Mouse (Mus musculus): ENCODE data around the gene Rprm. TPM values are rescaled to one million over a fixed set of nuclear protein-coding genes. Genes with fewer than 3 reads are reported as not detected.
A peak's percentile ranks its signal among the peaks of the same experiment; 100 is the strongest.

Rprm gene
- polyA plus RNA-seq (2016; fragmentation: Nextera tagmentation; extraction: Ambion mirVana), result 91.2 and 100 TPM in 2 replicates

DNA sequence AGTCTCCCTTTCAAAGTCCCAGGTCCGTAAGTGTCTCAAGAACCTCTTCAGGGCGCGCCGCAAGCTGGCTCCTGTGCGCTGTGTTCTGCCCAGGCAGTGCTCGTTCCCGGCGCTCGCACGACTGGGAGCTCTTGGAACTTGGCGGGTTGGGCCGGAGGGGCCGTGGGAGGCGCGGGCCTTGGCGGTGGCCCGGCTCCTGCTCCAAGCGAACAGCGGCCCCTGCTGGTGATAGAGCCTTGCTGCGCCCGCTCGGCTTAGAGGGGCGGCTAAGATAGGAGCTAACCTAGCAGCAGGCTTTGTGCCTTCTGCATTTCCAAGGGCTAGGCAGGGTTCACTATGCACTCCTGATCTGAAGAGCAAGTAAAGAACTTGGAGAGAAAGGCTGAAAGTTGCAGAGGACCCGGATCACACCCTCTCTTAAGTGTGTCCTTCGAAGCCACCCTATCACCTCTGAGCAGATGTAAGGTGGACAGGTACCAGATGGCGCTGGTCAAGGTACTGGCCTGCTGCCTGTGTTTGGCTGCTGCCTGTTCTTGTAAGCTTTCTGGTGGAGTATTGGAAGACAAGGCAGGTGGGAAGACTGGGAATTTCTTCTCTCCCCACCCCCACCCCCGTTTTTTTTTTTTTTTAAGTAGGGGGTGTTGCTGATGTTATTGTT, at the start of gene Rprm:
Gene Rprm (minus strand): TSS at position 123 of the 658 bp plus-strand sequence.
- peak within 1 kb of the TSS; percentile 55 for H3K4me3 ChIP-seq
- H3K36me3 ChIP-seq, result no peaks in the 10 kb centered on the region
- peak within 1 kb of the TSS; percentile 59 for H3K9ac ChIP-seq
- H3K9me3 ChIP-seq (replicated peaks), result no peaks in the 10 kb centered on the region
- 3% methylated on average over 27 of the region's 27 CpGs for WGBS
- H3K4me1 ChIP-seq, result peaks cover 7% of the 10 kb centered on the region
- H3K4me2 ChIP-seq (replicated peaks), result peak within 1 kb of the TSS; percentile 84
- no peaks in the 10 kb centered on the region; the same call in 1 of the 2 replicates for H3K27me3 ChIP-seq
- H3K27ac ChIP-seq, result peak within 1 kb of the TSS; percentile 88
- ATAC-seq (ENCODE audit: low FRiP score), result peak; percentile 90

DNA sequence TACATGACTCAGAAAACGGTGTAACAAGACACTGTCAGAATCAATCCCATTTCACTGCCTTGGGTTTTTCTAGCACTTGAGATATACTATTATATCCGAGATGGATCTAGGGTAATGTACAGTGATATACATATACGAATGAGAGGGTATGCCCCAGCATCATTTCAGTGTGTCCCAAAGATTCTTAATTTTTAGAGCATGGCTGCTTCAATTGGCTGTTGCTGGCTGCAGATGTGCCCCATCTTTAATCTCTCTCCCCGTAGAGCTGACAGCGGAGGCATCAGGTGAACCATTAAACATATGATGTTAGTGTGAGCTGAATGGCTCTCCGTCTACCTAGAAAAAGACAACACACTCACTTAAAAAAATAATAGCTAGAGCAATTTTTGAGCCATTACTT, 34.0 kb upstream of the Rprm start:
- peak; percentile 63 for ATAC-seq (ENCODE audit: low FRiP score)

DNA sequence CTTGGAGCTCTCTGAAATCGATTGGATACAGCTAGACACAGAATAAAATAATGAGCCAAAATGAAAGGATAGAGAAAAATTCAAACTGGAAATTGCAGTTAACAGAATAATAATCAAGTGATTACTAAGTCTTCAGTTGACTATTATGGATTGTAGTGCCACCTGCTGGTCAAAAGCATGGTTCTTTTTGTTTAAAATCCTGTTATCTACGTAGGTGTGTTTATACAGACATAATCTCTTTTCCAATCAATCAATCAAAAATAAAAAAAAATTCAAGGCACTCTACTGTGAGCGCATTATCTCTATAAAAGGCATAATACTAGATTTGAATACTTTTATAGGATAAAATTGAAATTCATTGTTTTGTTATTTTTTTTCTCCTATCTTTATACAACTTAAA, 33.5 kb upstream of the Rprm start:
- Histone ChIP-seq H3K4me2 (replicated peaks) (no peak overlapping the region), H3K9ac (no peak overlapping the region), H3K4me3 (no peak overlapping the region), H3K27me3 (no peaks in the 10 kb centered on the region), H3K36me3 (no peaks in the 10 kb centered on the region), H3K27ac (no peak overlapping the region), H3K9me3 (replicated peaks) (no peaks in the 10 kb centered on the region), H3K4me1 (no peaks in the 10 kb centered on the region)
- ATAC-seq (ENCODE audit: low FRiP score), result peak; percentile 22; the same call in 1 of the 2 replicates
- 30% methylated on average over 3 of the region's 3 CpGs for WGBS

More for the DNA sequence above, 34.0 kb upstream of the Rprm start:
- WGBS, result 75% methylated on average over 6 of the region's 6 CpGs
- H3K4me1 ChIP-seq, result no peaks in the 10 kb centered on the region
- H3K27ac ChIP-seq, result no peak overlapping the region
- no peak overlapping the region for H3K4me2 ChIP-seq (replicated peaks)
- H3K36me3 ChIP-seq, result no peaks in the 10 kb centered on the region
- no peak overlapping the region for H3K9ac ChIP-seq
- H3K9me3 ChIP-seq (replicated peaks), result no peaks in the 10 kb centered on the region
- H3K27me3 ChIP-seq, result no peaks in the 10 kb centered on the region
- no peak overlapping the region for H3K4me3 ChIP-seq

DNA sequence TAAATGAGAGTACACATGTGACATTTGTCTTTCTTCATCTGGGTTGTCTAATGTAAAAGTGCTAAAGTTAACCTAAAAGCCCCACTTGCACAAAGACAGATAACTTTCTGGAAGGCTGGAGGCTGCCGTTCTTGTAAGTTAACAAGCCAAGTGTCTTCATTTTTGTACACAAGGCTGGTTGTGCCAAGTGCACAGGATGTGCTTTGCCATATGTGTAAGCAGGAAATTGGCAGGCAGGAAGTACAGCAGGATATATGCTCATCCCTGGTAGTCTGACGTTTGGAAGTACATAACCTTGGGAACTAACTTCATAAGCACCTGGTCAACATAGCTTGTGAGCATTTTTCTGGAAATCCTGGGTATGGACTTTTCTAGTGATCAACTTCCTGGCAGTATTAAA, 25.9 kb upstream of the Rprm start:
- H3K36me3 ChIP-seq, result no peaks in the 10 kb centered on the region
- no peak overlapping the region for H3K27ac ChIP-seq
- no peaks in the 10 kb centered on the region for H3K27me3 ChIP-seq
- no peak overlapping the region for H3K4me2 ChIP-seq (replicated peaks)
- H3K4me1 ChIP-seq, result no peaks in the 10 kb centered on the region
- H3K9ac ChIP-seq, result no peak overlapping the region
- no peaks in the 10 kb centered on the region for H3K9me3 ChIP-seq (replicated peaks)
- no peak for ATAC-seq (ENCODE audit: low FRiP score)
- no peak overlapping the region for H3K4me3 ChIP-seq
- WGBS, result 74% methylated on average over 2 of the region's 2 CpGs

DNA sequence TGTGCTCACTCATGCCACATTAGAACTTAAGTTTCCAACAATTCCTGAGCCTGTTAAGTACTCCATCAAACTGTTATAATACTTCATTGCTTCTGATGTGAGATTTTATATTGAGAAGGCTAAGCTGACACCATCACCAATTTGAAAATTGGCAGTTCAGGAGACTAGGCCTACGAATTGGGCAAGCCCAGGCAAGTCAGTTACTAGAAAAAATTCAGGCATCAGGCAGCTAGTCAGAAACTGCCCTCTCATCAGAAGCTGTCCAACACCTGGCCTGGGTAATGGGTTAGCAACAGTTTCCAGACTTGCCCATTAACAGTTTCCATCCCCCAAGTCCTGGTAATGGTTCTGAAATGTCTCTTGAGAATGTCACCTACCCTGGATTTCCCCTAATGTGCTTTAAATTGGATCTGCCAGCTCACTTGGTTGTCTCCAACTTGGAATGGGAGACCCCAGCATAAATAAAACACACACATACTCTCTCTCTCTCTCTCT, 20.9 kb upstream of the Rprm start:
- Histone ChIP-seq H3K27me3 (no peaks in the 10 kb centered on the region), H3K4me3 (no peak overlapping the region), H3K9ac (no peak overlapping the region), H3K27ac (no peak overlapping the region), H3K4me1 (no peaks in the 10 kb centered on the region), H3K9me3 (replicated peaks) (no peaks in the 10 kb centered on the region), H3K4me2 (replicated peaks) (no peak overlapping the region), H3K36me3 (no peaks in the 10 kb centered on the region)
- WGBS, result 64% methylated on average over 1 of the region's 1 CpGs
- ATAC-seq (ENCODE audit: low FRiP score), result no peak

DNA sequence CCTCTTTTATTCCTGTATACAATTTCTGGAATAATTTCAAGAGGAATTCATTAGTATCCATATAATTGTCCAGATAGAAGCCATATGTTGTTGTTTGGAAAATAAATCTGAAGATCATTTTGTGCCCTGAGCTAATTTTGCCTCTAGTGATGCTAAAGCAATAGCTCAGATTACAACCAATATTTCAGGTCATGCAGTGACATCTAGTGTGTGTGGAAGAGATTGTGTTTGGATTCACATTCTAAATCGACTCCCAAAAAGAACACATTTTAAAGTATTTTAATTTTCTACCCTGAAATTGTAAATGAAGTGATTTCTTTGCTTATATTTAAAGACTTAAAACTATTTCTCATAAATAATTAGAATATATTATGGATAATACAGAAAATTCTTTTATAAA, 14.6 kb upstream of the Rprm start:
- no peaks in the 10 kb centered on the region for H3K27me3 ChIP-seq
- no peak overlapping the region for H3K9ac ChIP-seq
- no peak for ATAC-seq (ENCODE audit: low FRiP score)
- no peak overlapping the region for H3K4me2 ChIP-seq (replicated peaks)
- 86% methylated on average over 1 of the region's 1 CpGs for WGBS
- H3K9me3 ChIP-seq (replicated peaks), result no peaks in the 10 kb centered on the region
- no peaks in the 10 kb centered on the region for H3K4me1 ChIP-seq
- no peaks in the 10 kb centered on the region for H3K36me3 ChIP-seq
- H3K27ac ChIP-seq, result no peak overlapping the region
- H3K4me3 ChIP-seq, result no peak overlapping the region

DNA sequence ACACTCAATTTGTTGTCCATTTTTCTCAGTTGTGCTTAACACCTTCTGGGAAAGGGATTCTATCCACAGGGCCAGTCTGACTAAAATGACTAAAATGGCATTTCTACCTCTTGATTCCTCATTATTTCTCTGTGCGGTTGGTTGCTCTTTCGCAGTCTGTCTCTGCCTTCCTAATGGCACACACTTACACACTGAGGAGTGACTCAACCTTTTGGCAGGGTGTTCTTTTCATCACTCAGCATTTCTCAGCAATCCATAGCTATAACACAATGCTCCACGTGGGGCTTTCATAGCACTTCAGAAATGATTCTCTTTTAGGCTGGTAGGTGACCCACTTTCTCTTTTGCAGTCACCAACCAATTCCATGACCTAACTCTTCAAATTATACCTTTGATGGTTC, 7.3 kb upstream of the Rprm start:
- Histone ChIP-seq H3K27ac (no peak overlapping the region), H3K4me3 (no peak overlapping the region), H3K4me2 (replicated peaks) (no peak overlapping the region), H3K9me3 (replicated peaks) (no peaks in the 10 kb centered on the region), H3K27me3 (no peaks in the 10 kb centered on the region), H3K9ac (no peak overlapping the region), H3K36me3 (no peaks in the 10 kb centered on the region), H3K4me1 (no peaks in the 10 kb centered on the region)
- WGBS, result 86% methylated on average over 3 of the region's 3 CpGs
- no peak for ATAC-seq (ENCODE audit: low FRiP score)

DNA sequence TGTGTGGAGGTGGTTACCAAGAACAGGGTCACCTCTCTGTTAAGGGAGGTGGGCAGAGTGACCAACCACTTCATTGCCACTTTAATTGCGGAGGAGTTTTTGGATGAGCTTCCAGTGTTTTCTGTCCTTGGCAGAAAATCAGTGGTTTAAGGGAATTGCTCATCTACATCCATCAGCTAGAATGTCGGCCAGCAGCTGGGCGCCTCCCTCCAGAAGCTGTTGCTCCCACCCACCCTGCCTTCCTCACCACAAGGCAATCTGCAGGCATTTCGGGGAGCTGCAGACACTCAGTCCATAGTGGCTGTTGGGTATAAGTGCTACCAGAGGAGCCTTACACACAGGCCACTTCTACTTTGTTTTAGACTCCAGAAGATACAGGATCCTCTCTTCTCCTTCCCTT, 902 bp upstream of the Rprm start:
- no peak overlapping the region for H3K4me2 ChIP-seq (replicated peaks)
- ATAC-seq (ENCODE audit: low FRiP score), result no peak
- no peak overlapping the region for H3K9ac ChIP-seq
- WGBS, result 73% methylated on average over 4 of the region's 4 CpGs
- H3K9me3 ChIP-seq (replicated peaks), result no peaks in the 10 kb centered on the region
- no peaks in the 10 kb centered on the region for H3K36me3 ChIP-seq
- H3K27me3 ChIP-seq, result no peaks in the 10 kb centered on the region; the same call in 1 of the 2 replicates
- peaks cover 7% of the 10 kb centered on the region for H3K4me1 ChIP-seq
- no peak overlapping the region for H3K27ac ChIP-seq
- no peak overlapping the region for H3K4me3 ChIP-seq

DNA sequence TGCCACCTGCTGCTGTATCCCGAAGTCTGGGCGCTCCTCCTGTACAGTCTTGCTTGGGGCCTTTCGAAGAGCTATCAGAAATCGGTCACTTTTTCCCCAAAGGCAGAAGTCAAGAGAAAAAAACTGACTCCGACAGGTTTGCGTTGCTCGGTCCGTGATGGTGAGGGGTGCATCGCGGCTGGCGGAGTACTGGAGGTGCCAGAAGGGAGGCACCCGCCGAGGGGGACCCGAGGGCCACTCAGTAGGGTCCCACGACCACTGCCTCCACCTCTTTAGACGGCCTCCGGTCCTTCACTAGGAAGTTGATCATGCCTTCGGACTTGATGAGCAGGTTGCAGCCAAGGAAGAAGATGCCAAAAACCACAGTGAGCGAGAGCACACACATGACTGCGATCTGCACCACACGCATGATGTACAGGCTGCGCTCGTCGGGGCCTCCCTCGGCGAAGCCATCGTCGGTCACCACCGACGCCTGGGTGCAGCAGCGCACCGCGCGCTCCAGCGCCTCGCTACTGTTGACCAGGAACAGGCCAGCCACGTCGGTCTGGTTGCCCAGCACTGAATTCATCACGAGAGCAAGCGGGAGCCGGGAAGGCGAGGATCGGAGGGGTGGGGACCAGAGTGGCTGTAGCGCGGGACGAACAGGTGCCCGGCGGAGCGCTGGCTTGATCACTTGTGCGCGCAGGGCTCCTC, 469 bp downstream of the Rprm start:
- peak; percentile 80 for ATAC-seq (ENCODE audit: low FRiP score)
- 2% methylated on average over 51 of the region's 51 CpGs for WGBS
- H3K9ac ChIP-seq, result peak overlapping the region; percentile 59
- H3K4me1 ChIP-seq, result peaks cover 7% of the 10 kb centered on the region
- H3K36me3 ChIP-seq, result no peaks in the 10 kb centered on the region
- peak overlapping the region; percentile 84 for H3K4me2 ChIP-seq (replicated peaks)
- no peaks in the 10 kb centered on the region for H3K9me3 ChIP-seq (replicated peaks)
- H3K27ac ChIP-seq, result peak overlapping the region; percentile 88
- peak overlapping the region; percentile 55 for H3K4me3 ChIP-seq
- H3K27me3 ChIP-seq, result no peaks in the 10 kb centered on the region; the same call in 1 of the 2 replicates

DNA sequence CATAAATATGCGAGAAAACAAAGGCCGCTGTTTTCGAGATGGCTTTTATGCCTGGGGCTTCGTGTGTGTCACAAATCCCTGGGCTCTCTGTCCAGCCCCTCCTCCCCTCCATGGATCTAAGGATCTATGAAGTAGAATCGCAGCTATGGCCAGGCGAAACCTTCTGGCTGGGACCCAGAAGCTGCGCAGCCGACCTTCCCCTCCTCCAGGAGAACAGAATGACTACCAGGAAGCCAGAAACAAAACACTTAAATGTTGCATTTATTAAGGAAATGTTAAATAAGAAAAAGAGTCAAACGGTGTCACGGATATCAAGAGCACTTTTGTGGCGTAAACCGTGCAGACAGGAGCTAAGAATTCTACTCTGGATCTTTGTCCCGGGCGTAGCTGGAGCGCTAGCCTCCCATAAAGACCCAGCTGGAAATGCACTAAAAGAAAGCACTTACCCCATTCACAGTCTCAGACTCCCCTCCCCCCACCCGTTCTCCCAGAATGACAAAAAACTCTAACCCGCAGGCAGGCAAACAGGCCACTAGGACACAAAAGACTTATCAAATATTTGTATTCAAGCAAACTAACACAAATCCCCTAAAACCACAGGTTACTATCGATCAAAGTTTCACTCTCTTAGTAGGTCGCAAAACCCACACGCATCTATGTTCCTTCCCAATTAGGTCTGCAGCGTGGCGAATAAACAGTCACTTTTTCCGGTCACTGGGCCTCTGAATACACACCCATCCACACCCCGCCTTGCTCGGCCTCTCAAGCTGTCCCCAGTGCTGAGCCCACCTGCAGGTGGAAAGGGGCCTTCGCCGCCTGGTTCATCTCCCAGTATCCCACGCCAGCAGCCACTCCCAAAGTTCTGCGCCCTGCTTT, 1.3 kb downstream of the Rprm start:
- H3K9ac ChIP-seq, result peak overlapping the region; percentile 59
- no peaks in the 10 kb centered on the region for H3K9me3 ChIP-seq (replicated peaks)
- peaks cover 9% of the 10 kb centered on the region for H3K4me1 ChIP-seq
- no peaks in the 10 kb centered on the region for H3K36me3 ChIP-seq
- WGBS, result 1% methylated on average over 29 of the region's 29 CpGs
- H3K27ac ChIP-seq, result peak overlapping the region; percentile 88
- peak overlapping the region; percentile 55 for H3K4me3 ChIP-seq
- peak overlapping the region; percentile 84 for H3K4me2 ChIP-seq (replicated peaks)
- no peaks in the 10 kb centered on the region; the same call in 1 of the 2 replicates for H3K27me3 ChIP-seq
- ATAC-seq (ENCODE audit: low FRiP score), result peak; percentile 53

DNA sequence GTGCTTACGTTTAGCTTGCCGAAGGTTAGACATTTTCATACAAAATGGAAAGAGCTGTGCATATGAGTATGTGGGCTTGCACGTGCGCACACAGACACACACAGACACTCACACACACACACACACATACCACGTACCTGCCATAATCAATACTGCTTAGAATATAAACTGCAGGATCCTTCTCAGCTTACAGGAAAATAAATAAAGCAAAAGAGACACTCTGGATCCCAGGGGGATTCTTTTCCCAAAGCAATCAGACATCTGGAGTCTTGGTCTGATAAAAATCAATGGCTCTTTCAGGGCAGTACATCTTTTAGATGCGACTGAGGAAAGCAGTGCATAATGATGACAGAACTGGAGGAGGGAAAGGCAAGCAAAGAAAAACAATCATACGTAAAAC, 6.4 kb downstream of the Rprm start:
- H3K36me3 ChIP-seq, result no peaks in the 10 kb centered on the region
- H3K4me3 ChIP-seq, result no peak overlapping the region
- H3K4me1 ChIP-seq, result peaks cover 10% of the 10 kb centered on the region; the same call in 1 of the 2 replicates
- H3K27ac ChIP-seq, result no peak overlapping the region
- H3K4me2 ChIP-seq (replicated peaks), result no peak overlapping the region
- ATAC-seq (ENCODE audit: low FRiP score), result peak; percentile 58
- no peak overlapping the region for H3K9ac ChIP-seq
- 60% methylated on average over 7 of the region's 7 CpGs for WGBS
- no peaks in the 10 kb centered on the region for H3K9me3 ChIP-seq (replicated peaks)
- no peaks in the 10 kb centered on the region for H3K27me3 ChIP-seq

DNA sequence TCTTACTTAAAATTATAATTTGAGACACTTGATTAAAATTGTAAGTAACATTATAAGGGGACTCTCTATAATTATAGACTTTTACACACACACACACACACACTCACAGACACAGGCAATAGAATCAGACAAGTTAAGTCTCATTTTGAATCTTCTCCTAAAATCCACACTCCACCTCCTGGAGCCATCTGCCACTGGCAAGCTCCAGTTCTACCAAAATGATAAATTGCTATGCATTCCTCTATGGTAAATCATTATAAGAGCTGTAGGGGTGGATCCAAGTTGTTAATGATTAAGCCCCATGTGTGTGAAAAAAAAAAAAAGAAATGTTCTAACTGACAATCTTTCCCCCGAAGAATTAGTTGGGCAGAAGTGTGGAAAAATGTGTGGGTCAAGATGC, 13.8 kb downstream of the Rprm start:
- no peak for ATAC-seq (ENCODE audit: low FRiP score)
- H3K4me3 ChIP-seq, result no peak overlapping the region
- 64% methylated on average over 1 of the region's 1 CpGs for WGBS

More for the DNA sequence above, 13.8 kb downstream of the Rprm start:
- Histone ChIP-seq H3K36me3 (no peaks in the 10 kb centered on the region), H3K27ac (no peak overlapping the region), H3K4me1 (no peaks in the 10 kb centered on the region), H3K4me2 (replicated peaks) (no peak overlapping the region), H3K9me3 (replicated peaks) (no peaks in the 10 kb centered on the region), H3K9ac (no peak overlapping the region), H3K27me3 (no peaks in the 10 kb centered on the region)
